Mouse (Mus musculus): ENCODE data around the gene Cnp.
A peak's percentile ranks its signal among the peaks of the same experiment; 100 is the strongest.
"Not testable (repeated sequence)": the region's sequence is repeated elsewhere in the genome, so short reads cannot be mapped to it uniquely, and the experiment has no call there.

Cnp gene

DNA sequence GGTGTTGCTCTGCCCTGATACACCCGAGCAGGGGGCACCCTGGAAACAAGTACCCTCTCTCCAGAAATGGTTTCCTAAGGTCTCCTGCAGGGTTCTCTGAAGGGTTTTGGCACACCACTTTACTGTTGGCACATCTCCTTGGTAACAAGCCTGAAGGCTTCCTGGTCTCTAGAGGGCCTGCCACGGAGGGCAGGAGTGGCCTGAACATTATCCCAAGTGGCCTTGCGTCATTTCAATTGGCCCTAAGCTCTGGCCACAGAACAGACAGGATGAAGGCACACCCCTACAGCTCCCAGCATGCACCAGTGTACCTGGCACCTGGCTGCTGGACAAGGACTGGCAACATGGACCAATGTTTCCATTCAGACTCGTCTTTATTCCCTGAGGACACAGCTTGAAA is 21.9 kb upstream of the Cnp start:
- no peak for ATAC-seq (ENCODE audit: low TSS enrichment)

DNA sequence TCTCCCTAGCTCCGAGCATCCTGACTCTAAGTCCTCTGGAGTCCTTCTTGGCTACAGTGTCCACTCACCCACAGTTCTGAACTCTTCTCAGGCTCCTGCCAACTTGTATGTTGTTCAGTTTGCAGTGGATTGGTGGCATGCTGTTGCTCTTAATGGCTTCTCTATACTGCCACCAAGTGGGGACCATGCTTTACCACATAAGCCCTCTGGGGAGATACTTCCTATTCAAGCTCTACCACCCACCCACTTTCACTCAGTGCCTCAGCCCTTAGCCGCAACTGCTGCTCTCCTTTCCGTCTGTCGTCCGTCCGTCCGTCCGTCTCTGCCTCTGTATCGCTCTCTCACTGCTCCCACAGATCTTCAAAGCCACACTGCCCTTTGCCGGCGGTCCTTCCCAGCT is 19.1 kb upstream of the Cnp start:
- peak; percentile 87 for ATAC-seq (ENCODE audit: low TSS enrichment)

DNA sequence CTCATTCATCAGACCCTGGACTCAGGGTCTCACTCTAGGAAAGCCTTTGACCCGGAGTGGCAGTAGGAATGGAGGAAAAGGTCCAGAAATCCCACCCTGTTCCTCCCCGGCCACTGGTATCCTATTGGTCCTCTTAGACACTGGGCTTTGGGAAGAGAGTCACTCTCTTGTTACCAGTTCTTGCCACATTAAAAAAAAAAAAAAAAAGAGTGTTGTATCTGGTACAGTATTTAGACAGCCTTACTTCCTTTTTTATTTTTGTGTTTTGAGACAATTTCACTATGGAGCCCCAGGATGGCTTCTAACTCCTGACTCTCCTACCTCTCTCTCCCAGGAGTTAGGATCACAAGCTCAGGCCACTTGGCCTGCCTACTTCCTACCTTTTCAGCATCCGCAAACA is 17.1 kb upstream of the Cnp start:
- ATAC-seq (ENCODE audit: low TSS enrichment), result no peak

DNA sequence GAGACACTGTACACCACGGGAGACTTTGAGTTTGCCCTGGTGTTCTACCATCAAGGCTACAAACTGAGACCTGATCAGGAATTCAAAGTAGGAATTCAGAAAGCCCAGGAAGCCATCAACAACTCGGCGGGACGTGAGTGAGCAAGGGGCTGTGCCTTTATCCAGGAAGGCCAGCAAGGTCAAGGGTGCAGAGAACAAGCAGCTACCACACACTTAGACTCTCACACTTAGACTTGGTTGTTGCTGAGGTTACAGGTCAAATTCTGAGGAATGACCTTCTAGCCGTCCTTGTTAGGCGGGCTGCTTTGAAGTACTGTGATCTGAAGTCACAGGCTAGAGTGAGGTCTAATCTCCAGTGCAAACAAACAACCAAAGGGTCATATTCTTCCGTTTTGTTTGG is 15.2 kb upstream of the Cnp start:
- no peak for ATAC-seq (ENCODE audit: low TSS enrichment)

DNA sequence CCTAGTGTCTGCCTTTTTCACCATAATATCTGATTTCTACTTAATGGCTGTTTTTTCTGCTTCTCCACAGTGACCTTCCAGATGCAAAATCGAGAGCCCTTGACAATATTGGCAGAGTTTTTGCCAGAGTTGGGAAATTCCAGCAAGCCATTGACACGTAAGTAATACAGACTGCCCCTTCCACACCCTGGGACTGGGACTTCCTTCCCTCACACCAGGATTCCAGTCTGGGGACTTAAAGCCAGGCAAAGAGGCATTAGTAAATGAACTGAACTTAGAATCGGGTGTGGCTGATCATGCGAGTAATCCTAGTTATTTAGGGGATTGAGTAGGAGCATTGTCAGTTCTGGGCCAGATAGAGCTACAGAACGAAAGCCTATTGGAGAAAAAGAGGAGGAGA is 13.0 kb upstream of the Cnp start:
- ATAC-seq (ENCODE audit: low TSS enrichment), result no peak

DNA sequence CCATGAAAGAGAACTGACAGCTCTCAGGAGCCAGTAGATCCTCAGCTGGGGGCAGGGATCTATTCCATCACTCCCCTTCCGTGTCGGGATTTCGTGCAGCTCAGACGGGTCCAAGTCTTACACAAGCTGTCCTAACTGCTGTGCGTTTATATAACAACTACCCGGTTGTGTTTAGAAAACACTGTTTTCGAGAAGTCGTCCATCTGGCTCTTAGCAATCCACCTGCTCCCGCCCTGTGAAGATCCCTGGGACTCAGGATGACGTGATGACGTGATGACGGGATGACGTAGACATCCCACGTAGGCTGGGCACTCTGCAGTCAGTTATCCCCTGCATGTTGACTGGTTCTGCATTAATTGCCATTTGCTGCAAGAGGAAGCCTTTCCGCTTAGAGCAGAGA is 10.4 kb upstream of the Cnp start:
- ATAC-seq (ENCODE audit: low TSS enrichment), result peak; percentile 91

DNA sequence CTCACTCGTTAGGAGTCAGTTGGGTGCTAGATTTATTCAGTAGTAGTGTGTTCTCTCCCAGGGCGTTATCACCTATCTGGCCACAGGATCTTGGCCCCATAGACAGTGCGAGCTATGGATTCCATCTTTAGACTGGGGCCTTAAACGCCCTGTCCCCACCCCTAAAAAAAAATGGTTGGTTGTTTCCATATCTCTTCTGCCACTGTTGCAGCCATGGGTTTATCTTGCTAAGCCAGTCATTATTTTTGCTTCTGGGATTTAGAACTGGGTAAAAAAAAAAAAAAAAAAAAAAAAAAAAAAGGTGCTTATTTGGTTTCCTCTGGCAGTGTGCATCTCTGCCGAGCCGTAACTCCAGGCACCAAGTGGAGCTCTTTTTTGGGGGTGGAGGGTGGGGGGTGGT is 10.0 kb upstream of the Cnp start:
- no peak for ATAC-seq (ENCODE audit: low TSS enrichment)

DNA sequence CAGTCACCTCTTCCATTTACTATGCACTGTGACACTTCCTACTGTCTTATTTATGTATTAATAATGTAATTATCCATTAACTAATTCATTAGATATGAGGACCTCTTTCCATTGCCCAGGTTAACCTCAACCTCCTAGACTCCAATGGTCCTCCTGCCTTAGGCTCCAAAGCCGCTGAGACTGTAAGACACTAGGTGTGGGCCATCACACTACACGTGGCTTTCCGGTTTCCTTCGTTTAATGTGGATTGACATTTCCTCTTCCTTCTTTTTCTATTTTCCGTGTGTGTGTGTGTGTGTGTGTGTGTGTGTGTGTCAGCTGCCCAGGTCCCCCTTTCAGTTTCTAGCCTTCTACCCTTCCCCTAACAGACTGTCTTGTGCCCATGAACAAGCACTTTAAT is 7.5 kb upstream of the Cnp start:
- no peak for ATAC-seq (ENCODE audit: low TSS enrichment)

DNA sequence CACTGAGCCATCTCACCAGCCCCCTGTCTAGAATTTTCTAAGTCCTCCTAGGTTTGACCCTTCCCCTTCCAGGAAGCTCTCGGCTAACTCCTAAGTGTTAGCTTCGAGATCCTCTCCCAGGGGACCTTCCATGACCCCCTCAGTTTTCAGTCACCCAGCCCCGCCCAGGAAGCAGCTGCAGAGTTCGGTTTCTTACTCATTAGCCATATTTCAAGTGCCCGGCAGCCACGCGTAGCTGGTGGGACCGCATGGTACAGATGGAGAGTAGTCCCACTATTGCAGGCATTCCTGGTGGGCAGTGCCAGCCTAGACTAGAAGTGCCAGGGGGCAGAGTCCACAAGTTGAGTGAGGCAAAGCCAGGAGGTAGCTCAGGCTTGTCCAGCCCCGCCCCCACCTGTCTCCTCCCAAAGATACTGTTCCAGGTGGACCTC is 6.9 kb upstream of the Cnp start:
- no peak for ATAC-seq (ENCODE audit: low TSS enrichment)

DNA sequence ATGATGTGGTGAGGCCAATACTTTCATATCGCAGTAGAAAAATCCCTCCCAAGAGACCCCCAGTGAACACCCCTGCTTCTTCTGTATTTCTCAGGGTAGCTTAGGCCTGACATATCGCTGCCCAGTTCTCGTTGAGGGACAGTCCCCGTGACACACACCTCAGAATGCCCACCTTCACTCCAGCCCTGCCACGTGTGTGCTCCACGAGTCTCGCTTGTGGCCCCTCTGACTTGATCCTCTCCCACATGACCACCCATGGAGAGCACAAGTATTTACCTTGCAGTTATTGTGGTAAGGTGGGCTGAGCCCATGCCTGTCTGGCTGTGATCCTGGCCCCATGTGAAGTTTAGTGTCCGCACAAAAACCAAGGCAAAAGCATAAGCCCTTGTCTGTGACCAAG is 6.0 kb upstream of the Cnp start:
- ATAC-seq (ENCODE audit: low TSS enrichment), result no peak

DNA sequence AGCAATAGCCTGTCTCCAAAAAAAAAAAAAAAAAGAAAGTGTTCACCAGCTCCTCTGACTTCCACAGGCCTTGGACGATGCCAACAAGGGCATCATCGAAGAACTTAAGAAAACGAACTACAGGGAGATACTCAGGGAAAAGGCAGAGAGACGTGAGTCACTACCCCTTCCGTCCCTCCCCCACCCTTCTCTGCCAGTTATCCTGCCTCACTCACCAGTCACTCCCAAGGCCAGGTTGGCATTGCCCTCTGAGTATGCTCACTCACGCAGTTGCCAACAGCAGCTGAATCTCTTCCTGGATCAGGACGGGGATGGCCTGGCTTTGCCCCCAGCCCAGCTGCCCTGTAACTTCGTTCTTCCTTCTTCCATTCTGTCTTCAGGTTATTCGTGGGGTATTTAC is 4.9 kb upstream of the Cnp start:
- ATAC-seq (ENCODE audit: low TSS enrichment), result no peak

DNA sequence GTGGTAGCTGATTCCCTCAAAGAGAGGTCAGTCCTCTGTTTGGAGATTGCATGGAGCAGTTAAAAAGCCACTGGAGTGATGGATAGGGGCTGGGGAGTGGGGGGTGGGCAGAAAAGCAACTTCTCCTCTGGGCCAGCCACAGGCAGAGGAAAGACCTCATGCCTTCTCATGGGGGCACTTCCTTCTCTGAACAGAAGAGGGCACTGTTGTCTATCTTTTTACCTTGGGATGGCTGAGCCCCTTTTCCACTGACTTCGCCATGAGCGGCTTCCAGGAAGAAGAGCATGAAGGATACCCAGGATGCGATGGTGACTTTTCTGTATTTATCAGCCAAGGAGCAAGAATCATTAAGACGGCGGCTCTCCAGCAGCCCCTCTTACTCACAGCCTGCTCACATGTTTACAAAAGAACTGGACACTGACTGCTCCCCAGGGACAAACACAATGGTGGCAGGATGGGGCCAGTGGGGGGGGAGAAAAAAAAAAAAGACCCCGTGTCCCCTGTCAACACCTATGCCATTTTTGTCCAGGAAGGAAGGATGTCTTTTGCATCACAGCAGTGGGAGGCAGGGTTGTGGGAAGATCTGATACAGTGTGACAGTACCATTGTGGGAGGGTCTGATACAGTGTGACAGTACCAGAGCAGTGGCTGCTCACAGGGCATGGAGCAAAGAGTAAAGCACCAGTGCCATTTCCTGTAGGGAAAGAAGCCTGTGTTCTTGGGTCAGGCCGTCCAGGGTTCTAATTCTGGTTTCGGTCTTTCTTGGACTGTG is 4.1 kb upstream of the Cnp start:
- peak; percentile 45 for ATAC-seq (ENCODE audit: low TSS enrichment)

DNA sequence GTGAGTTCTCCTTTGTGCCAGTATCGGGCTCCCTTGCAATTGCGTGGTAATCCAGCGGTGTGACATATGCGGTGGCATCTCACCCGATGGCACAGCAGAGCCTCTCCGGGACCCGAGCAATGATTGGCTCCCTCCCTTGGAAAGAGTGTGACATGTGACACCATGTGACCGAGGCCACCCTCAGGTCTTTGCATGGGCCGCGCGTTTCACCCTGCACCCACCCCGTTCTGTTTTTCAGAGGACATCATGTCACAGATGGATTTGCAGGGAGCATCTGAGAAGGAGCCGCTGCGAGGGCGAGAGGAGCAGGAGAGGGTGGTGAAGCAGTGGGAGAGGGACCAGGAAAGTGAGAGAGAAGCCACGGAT is 3.5 kb upstream of the Cnp start:
- peak; percentile 60 for ATAC-seq (ENCODE audit: low TSS enrichment)

DNA sequence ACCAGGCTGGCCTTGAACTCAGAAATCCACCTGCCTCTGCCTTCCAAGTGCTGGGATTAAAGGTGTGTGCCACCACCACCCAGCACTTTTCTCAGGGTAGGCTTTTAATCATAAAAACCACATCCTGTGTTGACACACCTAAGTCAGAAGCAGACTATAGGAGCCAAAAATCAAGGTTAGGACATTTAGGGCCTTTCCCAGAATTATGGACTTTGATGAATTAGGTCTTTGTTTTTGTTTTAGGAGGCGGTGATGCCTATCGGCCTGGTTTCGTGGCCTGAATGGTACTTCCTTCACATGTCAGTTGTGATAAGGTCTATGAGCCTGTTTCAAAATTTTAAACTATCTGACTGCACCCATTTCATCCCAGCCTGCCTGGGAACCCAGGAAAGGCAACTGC is 516 bp upstream of the Cnp start:
- ATAC-seq (ENCODE audit: low TSS enrichment), result no peak

DNA sequence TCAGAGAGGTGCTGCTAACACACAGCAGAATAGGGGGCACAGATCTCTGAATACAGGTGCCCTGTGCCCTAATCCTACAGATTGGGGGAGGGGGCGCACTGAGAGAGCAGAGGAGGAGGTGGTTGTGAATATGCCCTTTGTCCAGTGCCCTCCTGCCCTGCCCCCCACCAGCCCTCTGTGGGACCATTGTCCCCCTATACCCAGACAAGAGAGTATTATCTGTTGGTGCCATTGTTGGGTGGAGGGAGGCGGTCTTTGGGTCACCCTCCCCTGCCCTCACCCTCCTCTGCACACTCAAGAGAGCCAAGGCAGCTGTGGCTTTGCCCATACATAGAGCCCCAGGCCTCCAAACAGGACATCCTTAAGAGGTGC is 766 bp downstream of the Cnp start:
- peak; percentile 7; the same call in 1 of the 2 replicates for ATAC-seq (ENCODE audit: low TSS enrichment)

DNA sequence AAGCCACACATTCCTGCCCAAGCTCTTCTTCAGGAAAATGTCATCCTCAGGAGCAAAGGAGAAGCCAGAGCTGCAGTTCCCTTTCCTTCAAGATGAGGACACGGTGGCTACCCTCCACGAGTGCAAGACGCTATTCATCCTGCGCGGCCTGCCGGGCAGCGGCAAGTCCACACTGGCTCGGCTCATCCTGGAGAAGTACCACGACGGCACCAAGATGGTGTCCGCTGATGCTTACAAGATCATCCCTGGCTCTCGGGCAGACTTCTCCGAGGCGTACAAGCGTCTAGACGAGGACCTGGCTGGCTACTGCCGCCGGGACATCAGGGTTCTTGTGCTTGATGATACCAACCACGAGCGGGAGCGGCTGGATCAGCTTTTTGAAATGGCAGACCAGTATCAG is 1.6 kb downstream of the Cnp start:
- no peak for ATAC-seq (ENCODE audit: low TSS enrichment)

DNA sequence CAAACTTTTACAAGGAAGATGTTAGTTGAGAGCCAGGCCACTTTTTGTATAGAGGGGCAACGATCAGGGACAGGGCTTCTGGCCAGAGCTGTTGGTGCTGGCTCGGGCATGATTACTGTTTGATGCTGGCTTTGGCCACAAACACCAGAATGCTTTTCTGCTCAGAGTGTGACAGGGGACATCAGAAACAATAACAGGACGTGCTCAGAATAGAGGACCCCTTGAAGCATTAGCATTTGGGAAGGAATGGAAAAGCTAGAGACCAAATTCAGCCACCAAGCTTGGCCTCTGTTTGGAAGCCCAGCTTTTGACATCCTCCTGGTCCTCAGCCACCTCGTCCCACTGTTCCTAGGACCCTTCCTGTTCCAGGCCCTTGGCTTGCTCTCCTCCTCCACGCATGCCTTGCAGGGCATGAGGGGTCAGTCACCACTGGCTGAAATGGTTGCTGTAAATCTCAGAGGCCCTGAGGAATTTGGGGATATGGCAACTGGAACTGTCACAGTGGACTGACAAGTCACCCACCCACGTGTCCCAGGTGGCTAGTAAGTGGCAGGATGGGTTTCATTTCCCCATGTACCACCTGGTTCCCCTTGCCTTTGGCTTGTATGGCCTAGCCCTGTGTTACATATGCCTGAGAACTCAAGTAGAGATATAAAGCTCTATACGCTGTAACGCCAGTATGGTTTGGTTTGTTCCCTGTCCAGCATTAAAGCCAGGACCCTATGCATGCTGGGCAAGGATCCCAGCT is 3.3 kb downstream of the Cnp start:
- no peak for ATAC-seq (ENCODE audit: low TSS enrichment)

DNA sequence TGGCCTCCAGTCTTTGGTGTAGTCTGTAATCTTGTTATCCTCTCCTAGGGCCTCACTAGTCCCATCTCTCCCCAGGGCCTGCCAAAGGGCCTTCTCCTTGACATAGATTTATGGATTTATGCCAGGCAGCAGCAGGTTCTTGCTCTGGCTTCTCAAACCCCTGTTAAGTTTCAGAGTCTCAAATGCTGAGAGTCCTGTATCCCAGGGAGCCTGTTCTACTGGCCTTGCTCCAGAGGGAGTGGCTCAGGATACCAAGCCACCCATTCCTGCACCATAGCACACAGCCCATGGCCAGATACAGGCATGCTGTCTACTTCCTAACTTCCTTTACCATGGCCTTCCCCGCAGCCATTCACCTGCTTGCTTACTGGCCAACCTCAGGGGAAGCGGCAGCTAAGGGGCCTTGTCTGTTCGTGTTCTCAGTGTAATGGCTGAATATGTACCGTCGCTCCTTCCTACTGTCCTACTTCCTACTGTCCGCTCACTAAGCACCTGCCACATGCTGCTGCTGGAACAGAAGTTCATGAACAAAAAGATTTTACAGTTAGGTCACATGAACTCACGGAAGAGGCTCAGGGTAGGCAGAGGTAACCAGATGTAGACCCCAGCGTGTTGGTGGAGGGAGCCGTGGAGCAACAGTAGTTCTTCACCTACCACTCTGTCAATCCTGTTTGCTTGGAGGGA is 4.6 kb downstream of the Cnp start:
- ATAC-seq (ENCODE audit: low TSS enrichment), result no peak

DNA sequence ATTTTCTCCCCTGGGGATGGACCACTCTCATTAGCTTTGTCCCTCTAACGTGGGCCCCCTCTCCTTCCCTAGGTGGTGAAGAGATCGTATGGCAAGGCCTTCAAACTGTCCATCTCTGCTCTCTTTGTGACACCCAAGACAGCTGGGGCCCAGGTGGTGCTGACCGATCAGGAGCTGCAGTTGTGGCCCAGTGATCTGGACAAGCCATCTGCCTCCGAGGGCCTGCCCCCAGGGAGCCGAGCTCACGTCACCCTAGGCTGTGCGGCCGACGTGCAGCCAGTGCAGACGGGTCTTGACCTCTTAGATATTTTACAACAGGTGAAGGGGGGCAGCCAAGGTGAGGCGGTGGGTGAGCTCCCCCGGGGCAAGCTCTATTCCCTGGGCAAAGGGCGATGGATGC is 5.6 kb downstream of the Cnp start:
- no peak for ATAC-seq (ENCODE audit: low TSS enrichment)

DNA sequence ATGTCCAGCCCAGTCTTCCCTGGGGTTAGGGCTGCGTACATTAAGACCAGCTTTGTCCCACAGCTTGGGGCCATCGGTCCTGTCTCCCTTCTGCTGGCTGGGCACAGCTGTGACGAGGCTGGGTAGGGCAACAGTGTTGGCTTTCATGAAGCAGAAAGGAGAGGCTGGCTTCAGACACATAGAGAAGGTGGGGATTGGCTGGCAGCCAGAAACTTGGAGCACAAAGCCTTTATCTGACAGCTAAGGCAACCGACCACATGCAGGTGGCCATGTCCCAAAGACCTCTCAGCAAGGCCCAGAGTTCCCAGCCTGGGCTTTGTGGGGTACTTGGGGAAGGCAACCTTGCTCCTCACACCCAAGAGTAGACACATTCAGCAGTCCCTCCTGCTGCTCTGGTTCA is 7.1 kb downstream of the Cnp start:
- ATAC-seq (ENCODE audit: low TSS enrichment), result peak; percentile 35

DNA sequence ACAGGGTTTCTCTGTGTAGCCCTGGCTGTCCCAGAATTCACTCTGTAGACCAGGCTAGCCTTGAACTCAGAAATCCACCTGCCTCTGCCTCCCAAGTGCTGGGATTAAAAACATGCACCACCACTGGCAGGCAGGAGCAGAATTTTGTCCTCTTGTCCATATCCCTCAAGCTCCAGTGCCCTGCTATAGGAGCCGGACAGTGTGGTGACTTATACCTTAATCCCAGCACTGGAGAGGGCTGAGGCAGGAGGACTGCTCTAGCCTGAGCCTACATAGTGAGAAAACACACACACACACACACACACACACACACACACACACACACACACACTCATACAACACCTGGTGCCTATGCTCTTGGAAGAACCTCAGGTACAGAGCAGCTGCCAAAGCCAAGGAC is 7.7 kb downstream of the Cnp start:
- ATAC-seq (ENCODE audit: low TSS enrichment), result not testable (repeated sequence)

DNA sequence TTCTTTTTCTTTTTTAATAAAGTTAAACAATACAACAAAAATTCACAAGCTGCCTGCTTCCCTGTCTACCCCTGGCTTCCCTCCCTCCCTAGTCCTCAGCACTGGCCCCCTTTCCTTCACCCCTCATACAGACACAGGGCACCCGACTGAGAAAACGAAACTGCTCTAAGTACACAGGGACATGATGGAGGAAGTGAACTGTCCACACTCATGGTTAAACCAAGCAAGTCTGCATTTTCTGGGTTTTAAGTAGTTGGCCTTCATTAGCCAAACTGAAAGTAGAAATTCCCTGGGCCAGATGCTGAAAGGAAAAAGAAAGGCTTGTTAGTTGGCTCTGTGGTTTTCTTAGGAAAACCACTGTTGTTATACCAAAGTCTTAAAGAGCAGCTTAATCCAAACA is 8.1 kb downstream of the Cnp start:
- no peak for ATAC-seq (ENCODE audit: low TSS enrichment)

DNA sequence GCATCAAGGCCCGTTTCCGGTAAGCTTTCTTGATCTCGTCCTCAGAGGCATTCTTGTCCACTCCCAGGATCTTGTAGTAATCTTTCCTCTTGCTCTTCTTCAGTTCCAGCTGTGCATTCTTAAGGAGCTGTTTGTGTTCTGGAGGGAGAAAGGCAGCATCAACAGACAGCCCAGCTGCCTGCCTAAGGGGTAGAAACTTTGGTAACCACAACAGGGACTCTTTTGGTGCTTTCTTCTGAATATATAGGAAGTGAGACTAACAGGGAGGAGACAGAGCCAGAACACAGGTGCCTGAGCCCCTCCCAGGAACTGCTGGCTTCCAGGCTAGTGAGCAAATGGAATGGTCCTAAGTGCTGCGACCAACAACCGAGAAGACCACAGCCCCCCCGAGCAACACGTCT is 9.9 kb downstream of the Cnp start:
- no peak for ATAC-seq (ENCODE audit: low TSS enrichment)
